Mouse (Mus musculus) lung, postnatal 0 days (tissue): ENCODE measurements around the gene Umad1. TPM values are rescaled to one million over a fixed set of nuclear protein-coding genes. Genes with fewer than 3 reads are reported as not detected.

Experiments
- ATAC-seq: fragments of 200-750 bp; cut with Nextera tagmentation; 2 replicates; pipeline ENCODE4 v1.8.0; 2017; ENCODE audit warnings: moderate library complexity
- DNase-seq: peaks from one replicate; pipeline ENCODE4 v3.0.0-alpha.2; 2016; ENCODE audit warnings: low spot score
- H3K27ac ChIP-seq: fragments of 300-500 bp; sonication (generic); 2 replicates; pipeline ENCODE4 v1.5.1; 2014; ENCODE audit warnings: antibody characterized with exemption, mild to moderate bottlenecking, low read length, mixed read lengths
- H3K27me3 ChIP-seq: fragments of 300-500 bp; sonication (generic); replicated peaks from 2 replicates; pipeline ENCODE4 v1.6.1; 2014; ENCODE audit warnings: low read length, mixed read lengths; ENCODE audit not compliant: insufficient read depth
- H3K36me3 ChIP-seq: fragments of 300-500 bp; sonication (generic); 2 replicates; pipeline ENCODE4 v1.6.1; 2014; ENCODE audit warnings: low read length, mixed read lengths; ENCODE audit not compliant: insufficient read depth
- H3K4me1 ChIP-seq: fragments of 300-500 bp; sonication (generic); 2 replicates; pipeline ENCODE4 v1.6.1; 2014; ENCODE audit warnings: antibody characterized with exemption, low read depth, low read length, mixed read lengths; ENCODE audit not compliant: insufficient read depth
- H3K4me2 ChIP-seq: fragments of 300-500 bp; sonication (generic); replicated peaks from 2 replicates; pipeline ENCODE4 v1.6.1; 2014; ENCODE audit warnings: low read depth, mild to moderate bottlenecking, low read length, moderate library complexity, mixed read lengths
- H3K4me3 ChIP-seq: fragments of 300-500 bp; sonication (generic); 2 replicates; pipeline ENCODE4 v1.5.1; 2014; ENCODE audit warnings: low read depth, low read length
- H3K9ac ChIP-seq: fragments of 300-500 bp; sonication (generic); replicated peaks from 2 replicates; pipeline ENCODE4 v1.6.1; 2014; ENCODE audit warnings: low read depth, mild to moderate bottlenecking
- H3K9me3 ChIP-seq: fragments of 300-500 bp; sonication (generic); 2 replicates; pipeline ENCODE4 v1.6.1; 2016; ENCODE audit warnings: low read length, mixed read lengths
- CTCF ChIP-seq: IDR thresholded peaks from 2 replicates; pipeline ENCODE4 v1.5.1; 2016; ENCODE audit warnings: antibody characterized with exemption, mild to moderate bottlenecking
- EP300 ChIP-seq: IDR thresholded peaks from 2 replicates; pipeline ENCODE4 v1.6.1; 2016; ENCODE audit warnings: antibody characterized with exemption, mild to moderate bottlenecking, control low read depth
- WGBS: fragments of 180-500 bp; shearing (Covaris S2); extraction: QIAGEN DNeasy Blood & Tissue Kit; methylation state at CpG from one replicate; pipeline ENCODE4 v1.1.7; 2014; 5-methylcytosine and 5-hydroxymethylcytosine counted together
- polyA plus RNA-seq: library from polyadenylated mRNA; unstranded; fragments of >200 nt; fragmentation: Nextera tagmentation; extraction: Ambion mirVana; gene quantifications from 2 replicates; pipeline ENCODE4 v1.2.1, GENCODE M21; 2015

Gene Umad1
- polyA plus RNA-seq = 17.6 and 21.0 TPM in 2 replicates

DNA sequence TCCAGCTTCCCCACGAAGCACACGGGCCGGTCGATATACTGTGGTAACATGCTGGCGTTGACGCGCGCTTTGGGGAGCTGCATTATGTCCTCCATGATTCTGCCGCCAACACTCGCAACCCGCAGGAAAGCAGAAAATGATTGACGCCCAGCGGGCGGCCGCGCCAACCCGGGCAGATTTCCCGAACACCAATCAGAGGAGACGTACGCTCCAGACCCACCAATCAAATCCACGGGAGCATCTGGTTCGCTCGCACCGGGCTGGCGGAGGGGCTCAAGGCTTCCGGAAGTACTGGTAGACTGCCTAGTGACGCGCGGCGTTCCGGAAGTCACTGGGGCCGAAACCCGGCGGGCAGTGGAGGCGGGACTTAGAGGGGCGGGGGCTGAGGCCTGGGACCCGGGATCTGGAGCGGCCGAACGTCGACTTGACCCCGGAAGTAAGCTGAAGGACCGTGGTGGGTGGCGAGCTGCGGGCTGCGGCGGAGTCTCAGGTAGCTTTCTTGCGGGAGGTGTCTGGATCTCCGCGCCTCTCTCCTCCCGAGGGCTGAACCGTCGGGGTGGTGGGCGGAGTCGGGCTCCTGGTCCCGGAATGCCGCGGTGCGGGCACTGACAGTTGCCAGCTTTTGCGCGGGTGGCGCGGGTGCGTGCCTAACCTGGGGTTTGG lies at the start of gene Umad1, which contains the start of the genes Rpa3 and Gm45062:
Gene Umad1, plus strand, starts transcription at position 285 of the 663 bp plus-strand sequence.
Gene Rpa3, minus strand, starts transcription at position 170 of the 663 bp plus-strand sequence.
Gene Gm45062, plus strand, starts transcription at position 447 of the 663 bp plus-strand sequence.
- H3K36me3 ChIP-seq = no peaks in the 10 kb centered on the region; the same call in 1 of the 2 replicates
- TF ChIP-seq EP300 = peak; percentile 34; the same call in 1 of the 2 replicates
- no peak for TF ChIP-seq CTCF
- 1% methylated on average over 59 of the region's 64 CpGs for WGBS
- DNase-seq = peak; percentile 99
- peak within 1 kb of the TSS; percentile 88 for H3K4me3 ChIP-seq
- H3K9ac ChIP-seq = peak within 1 kb of the TSS; percentile 68
- H3K27ac ChIP-seq = peak within 1 kb of the TSS; percentile 79
- H3K4me2 ChIP-seq = peak within 1 kb of the TSS; percentile 77
- peak; percentile 100 for ATAC-seq
- no peaks in the 10 kb centered on the region; the same call in 1 of the 2 replicates for H3K4me1 ChIP-seq
- H3K9me3 ChIP-seq = no peaks in the 10 kb centered on the region
- no peaks in the 10 kb centered on the region for H3K27me3 ChIP-seq

DNA sequence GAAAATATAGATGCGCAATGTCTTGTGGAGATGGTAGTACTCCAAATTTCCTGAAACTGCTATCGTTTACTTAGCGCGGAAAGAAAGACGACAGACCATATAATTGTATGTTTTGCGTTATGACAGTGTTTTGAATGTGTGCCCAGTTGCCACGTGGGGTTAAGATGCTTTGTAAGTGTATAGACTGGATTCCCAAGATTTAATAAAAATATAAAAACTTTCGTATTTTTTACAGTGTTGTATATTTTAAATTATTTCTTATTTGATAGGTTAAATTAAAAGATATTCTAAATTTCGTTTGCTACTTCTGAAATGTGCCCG lies 49.3 kb upstream of the Umad1 start:
- Histone ChIP-seq H3K4me3 (peak overlapping the region; percentile 80), H3K4me2 (peak overlapping the region; percentile 75), H3K9ac (peak overlapping the region; percentile 88), H3K4me1 (peaks cover 8% of the 10 kb centered on the region; the same call in 1 of the 2 replicates), H3K9me3 (no peaks in the 10 kb centered on the region), H3K27me3 (no peaks in the 10 kb centered on the region), H3K27ac (peak overlapping the region; percentile 97), H3K36me3 (no peaks in the 10 kb centered on the region)
- ATAC-seq = no peak
- TF ChIP-seq EP300 = no peak
- no peak for TF ChIP-seq CTCF
- no peak for DNase-seq
- WGBS = 7% methylated on average over 10 of the region's 10 CpGs

GRCm38 (mm10) chr6:8210661-8211060 lies 48.4 kb upstream of the Umad1 start:
- no peaks in the 10 kb centered on the region; the same call in 1 of the 2 replicates for H3K36me3 ChIP-seq
- 90% methylated on average over 3 of the region's 3 CpGs for WGBS
- no peak overlapping the region for H3K4me2 ChIP-seq
- H3K27me3 ChIP-seq = no peaks in the 10 kb centered on the region
- H3K9ac ChIP-seq = no peak overlapping the region
- no peaks in the 10 kb centered on the region for H3K9me3 ChIP-seq
- H3K4me1 ChIP-seq = peaks cover 8% of the 10 kb centered on the region; the same call in 1 of the 2 replicates
- no peak overlapping the region for H3K27ac ChIP-seq
- DNase-seq = no peak
- H3K4me3 ChIP-seq = no peak overlapping the region
- no peak for TF ChIP-seq EP300
- no peak for ATAC-seq

GRCm38 (mm10) chr6:8227035-8227434 lies 32.1 kb upstream of the Umad1 start:
- Histone ChIP-seq H3K9me3 (no peaks in the 10 kb centered on the region), H3K27me3 (no peaks in the 10 kb centered on the region), H3K36me3 (peaks cover 10% of the 10 kb centered on the region; the same call in 1 of the 2 replicates), H3K4me3 (no peak overlapping the region), H3K4me1 (no peaks in the 10 kb centered on the region), H3K4me2 (no peak overlapping the region), H3K27ac (no peak overlapping the region), H3K9ac (no peak overlapping the region)
- TF ChIP-seq EP300 (no peak), CTCF (no peak)
- ATAC-seq = no peak
- WGBS = 84% methylated on average over 3 of the region's 3 CpGs
- DNase-seq = no peak

- DNase-seq = no peak
- no peaks in the 10 kb centered on the region for H3K27me3 ChIP-seq
- no peak overlapping the region for H3K4me2 ChIP-seq
- no peaks in the 10 kb centered on the region for H3K4me1 ChIP-seq
- H3K27ac ChIP-seq = no peak overlapping the region
- H3K9me3 ChIP-seq = no peaks in the 10 kb centered on the region
- TF ChIP-seq EP300 (no peak), CTCF (no peak)
- H3K4me3 ChIP-seq = no peak overlapping the region
- WGBS = 85% methylated on average over 3 of the region's 3 CpGs
- ATAC-seq = no peak
- peaks cover 11% of the 10 kb centered on the region for H3K36me3 ChIP-seq
- no peak overlapping the region for H3K9ac ChIP-seq
These were observed 30.5 kb upstream of the Umad1 start for GRCm38 (mm10) chr6:8228596-8228995.

- peak; percentile 15 for DNase-seq
- Histone ChIP-seq H3K36me3 (no peaks in the 10 kb centered on the region; the same call in 1 of the 2 replicates), H3K4me3 (peak overlapping the region; percentile 88), H3K27ac (0 out of 2 replicates have a peak overlapping the region, but pooled peaks have one; percentile 76), H3K27me3 (no peaks in the 10 kb centered on the region), H3K9ac (peak overlapping the region; percentile 60), H3K9me3 (no peaks in the 10 kb centered on the region), H3K4me2 (peak overlapping the region; percentile 58), H3K4me1 (no peaks in the 10 kb centered on the region; the same call in 1 of the 2 replicates)
- ATAC-seq = no peak
- TF ChIP-seq EP300 (no peak), CTCF (no peak)
- 5% methylated on average over 6 of the region's 6 CpGs for WGBS
These were observed 772 bp upstream of the Umad1 start for GRCm38 (mm10) chr6:8258316-8258715.
